Mouse (Mus musculus): ENCODE results near the gene Atp6v0a4.

- TF ChIP-seq CTCF (IDR thresholded peaks at IDR 0.05; ENCODE audit: borderline replicate concordance, extremely low read depth, insufficient read depth, insufficient read length) (no peak), POLR2A (IDR thresholded peaks at IDR 0.05; ENCODE audit: borderline replicate concordance, extremely low read depth, insufficient read depth, insufficient read length, poor library complexity, severe bottlenecking) (no peak)
Observed at GRCm38 (mm10) chr6:38144161-38144998, 20.0 kb upstream of the Atp6v0a4 start.

Measured in brain, embryonic 14.5 days (tissue).